Mouse (Mus musculus) bone marrow, adult 2 months (tissue): ENCODE results near the gene Ascc2.

Experiments
- CTCF ChIP-seq: fragments of 200-500 bp; IDR thresholded peaks from 2 replicates; pipeline ENCODE4 v1.5.1; 2011; ENCODE audit warnings: low read length, control low read depth; ENCODE audit not compliant: control insufficient read depth, insufficient read depth
- POLR2A ChIP-seq: fragments of 200-500 bp; IDR thresholded peaks from 2 replicates; pipeline ENCODE4 v1.6.1; 2011; ENCODE audit warnings: low read depth, mild to moderate bottlenecking, control low read depth, low read length, borderline replicate concordance; ENCODE audit not compliant: control insufficient read depth

DNA sequence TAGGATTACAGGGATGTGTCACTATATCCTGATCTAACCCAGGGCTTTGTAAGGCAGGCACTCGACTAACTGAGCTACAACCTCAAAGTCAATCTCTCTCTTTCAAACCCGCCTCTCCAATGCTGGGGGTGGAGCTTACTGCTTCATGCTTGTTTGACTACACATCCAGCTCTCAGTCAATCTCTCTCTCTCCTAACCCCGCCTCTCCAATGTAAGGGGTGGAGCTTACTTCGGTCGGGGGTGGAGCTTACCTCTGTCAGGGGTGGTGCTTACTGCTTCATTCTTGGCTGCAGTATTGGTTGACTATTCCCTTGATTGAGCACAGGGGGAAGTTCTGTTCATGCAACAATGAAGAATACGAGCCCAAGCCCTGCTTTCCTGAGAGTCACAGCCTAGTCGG lies 32.1 kb upstream of the Ascc2 start:
- TF ChIP-seq CTCF = no peak
- TF ChIP-seq POLR2A = no peak
